Mouse (Mus musculus): Measurements from ENCODE around the gene Gpbar1.

Gpbar1 gene

GRCm38 (mm10) chr1:74278538-74278937 is at the start of gene Gpbar1:
Gene Gpbar1 (plus strand): TSS chr1:74278550.
- DNase-seq: no peak

DNA sequence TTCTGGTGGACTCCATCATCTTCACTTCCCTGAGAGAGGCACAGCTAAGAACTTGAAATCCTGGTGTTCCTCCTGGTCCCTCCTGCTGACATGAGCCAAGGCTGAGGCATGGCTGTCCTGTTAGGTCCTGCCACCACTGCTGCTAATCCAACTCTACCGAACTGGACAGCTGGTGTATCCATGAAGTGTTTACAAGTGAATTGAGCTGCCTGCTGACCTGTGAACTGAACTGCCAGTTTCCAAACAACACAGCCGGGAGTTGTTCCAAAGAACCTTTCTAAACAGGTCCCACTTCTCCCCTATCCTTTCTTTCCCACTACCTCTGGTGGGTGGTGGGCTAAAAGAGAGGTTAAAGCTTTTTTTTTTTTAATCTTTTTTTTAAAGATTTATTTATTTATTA is 48.4 kb upstream of the Gpbar1 start:
- no peak for DNase-seq

- DNase-seq: no peak
These were observed 47.4 kb upstream of the Gpbar1 start for GRCm38 (mm10) chr1:74230992-74231391.

- peak; percentile 97 for DNase-seq
These were observed 42.3 kb upstream of the Gpbar1 start, which contains the start of gene Arpc2 for GRCm38 (mm10) chr1:74235938-74236589. Gene Arpc2 (plus strand): TSS chr1:74236084.

DNA sequence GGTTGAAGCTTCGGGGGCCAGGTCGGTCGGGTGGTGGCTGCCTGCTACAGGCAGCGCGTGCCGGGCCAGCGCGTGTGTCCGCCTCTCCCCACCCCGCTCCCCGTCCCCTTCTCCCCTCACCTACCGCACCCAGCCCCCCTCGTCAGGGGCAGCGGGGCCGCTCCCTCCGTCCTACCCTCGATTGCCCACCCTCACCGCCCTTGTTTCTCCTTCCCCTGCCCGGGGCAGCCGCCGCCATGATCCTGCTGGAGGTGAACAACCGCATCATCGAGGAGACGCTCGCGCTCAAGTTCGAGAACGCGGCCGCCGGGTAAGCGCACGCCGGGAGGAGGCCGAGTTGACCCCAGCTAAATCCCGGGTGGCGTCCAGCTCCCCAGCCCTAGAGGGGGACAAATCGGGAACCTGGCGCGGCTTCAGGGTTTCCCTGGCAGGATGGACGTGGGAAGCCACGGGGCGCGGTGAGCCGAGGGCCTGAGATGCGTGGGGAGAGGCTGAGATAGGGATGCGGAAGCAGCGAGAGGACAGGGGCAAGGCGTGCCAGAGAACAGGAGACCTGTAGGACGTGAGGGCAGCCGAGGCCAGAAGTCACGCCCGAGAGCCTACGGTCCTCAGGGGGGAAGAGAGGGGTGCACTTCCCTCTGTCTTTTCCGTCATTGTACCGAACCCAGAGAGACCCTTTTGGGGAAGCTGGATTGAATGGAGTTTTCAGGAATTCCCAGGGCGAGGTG is 41.6 kb upstream of the Gpbar1 start:
- DNase-seq: peak; percentile 48

- no peak for DNase-seq
These were observed 40.7 kb upstream of the Gpbar1 start for GRCm38 (mm10) chr1:74237671-74238070.

GRCm38 (mm10) chr1:74238136-74238535 is 40.2 kb upstream of the Gpbar1 start:
- no peak for DNase-seq

DNA sequence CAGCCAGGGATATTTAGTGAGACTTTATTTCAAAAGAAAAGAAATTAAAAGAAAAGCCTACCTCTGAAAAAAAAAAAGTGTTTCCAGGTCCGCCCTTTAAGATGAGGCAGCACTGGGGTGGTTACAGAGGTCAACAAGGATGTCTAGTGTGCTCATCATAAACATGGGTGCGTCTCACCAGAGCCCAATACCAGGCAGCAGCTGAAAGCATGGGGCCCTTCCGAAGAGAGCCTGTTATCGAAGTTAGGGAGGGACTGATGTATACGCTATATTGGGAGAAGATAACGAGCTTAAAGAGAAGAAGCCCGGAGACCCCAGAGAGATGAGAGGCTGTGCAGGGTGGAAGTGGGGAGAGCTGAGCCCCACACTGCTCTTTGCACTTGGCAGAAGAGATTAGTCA is 39.2 kb upstream of the Gpbar1 start:
- DNase-seq: no peak

DNA sequence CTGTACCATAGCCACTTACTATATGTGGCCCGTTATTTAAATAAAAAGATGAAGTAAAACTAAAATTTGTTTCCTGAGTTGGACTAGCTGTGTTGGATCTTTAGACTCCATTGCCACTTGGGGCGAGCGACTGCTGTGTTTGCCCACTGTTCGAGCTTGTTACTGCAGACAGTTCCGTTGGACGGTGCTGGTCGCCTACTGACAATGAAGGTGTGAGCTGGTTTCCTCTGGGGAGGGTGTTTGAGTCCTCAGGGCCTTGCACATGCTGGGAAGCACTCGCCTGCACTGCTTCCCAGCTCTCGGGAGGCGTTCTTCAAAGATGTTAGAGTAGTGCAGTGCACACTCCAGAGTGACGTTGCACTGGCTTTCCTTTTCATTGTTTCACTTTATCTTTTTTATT is 38.7 kb upstream of the Gpbar1 start:
- DNase-seq: no peak

GRCm38 (mm10) chr1:74240311-74240710 is 38.0 kb upstream of the Gpbar1 start:
- DNase-seq: no peak

DNA sequence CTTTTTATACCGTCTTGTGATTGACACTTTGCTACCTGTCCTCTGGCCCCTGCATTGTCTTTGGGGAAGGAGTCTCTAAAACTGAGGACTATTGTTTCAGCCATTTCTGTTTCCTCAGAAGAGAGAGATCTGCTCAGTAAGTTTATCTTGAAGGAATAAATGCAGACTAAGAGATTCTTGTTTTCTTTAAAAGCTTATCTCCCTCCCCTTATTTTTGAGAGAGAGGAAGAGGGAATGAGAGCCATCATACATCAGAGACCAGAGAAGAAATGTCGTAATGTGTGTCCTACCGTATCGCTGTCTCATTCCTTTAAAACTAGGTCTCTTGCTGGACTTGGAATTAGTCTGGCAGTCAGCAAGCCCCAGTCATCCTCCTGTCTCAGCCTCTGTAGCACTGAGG is 37.5 kb upstream of the Gpbar1 start:
- no peak for DNase-seq

- DNase-seq: no peak
These were observed 32.8 kb upstream of the Gpbar1 start for GRCm38 (mm10) chr1:74245525-74245924.

GRCm38 (mm10) chr1:74248799-74249198 is 29.6 kb upstream of the Gpbar1 start:
- peak; percentile 73 for DNase-seq

DNA sequence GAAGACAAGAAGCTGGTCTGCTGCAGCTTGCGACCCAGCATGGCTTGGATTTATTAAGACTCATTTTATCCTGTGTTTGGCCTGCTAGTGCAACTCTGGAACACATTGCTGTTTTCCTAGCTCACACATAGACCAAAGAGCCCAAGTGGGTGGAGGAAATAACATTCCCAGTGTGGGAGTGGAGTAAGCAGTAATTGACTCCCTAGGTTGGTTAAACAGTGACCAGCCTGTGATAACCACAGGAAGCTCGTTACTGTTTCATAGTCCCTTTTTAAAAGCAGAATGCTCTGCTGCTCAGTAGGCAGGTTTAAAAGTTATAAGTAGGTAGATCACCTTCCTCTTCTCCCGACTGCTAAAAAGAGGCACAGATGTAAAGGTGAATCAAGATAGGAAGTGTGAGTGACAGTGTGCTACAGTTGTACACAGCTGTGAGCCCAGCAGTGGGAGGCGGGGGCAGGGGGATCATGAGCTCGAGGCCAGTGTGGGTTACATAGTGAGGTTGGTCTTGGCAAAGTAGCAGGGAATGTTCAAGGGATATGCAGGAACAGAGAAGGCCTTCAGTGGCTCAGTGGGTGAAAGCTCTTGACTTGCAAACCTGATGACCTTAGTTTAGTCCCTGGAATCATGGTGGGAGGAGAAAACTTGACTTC is 28.9 kb upstream of the Gpbar1 start:
- DNase-seq: peak; percentile 89

DNA sequence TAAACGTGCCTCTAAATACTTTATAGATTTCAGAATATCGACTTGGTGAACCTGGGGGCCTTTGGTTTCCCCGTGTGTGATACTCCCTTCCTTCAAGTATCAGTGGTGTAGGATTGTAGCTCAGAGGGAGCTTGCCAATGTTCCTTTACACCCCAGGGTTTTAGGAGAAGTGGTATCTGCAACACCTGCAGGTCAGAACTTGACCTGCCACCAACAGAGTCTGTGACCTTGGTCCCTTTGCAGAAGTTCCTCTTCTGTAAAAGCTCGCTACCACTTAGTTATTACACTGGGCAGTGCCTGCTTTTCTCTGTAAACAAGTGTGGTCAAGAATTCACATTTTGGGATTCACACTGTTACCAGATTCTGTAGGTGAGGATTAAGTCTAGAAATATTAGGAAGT is 28.3 kb upstream of the Gpbar1 start:
- no peak for DNase-seq

GRCm38 (mm10) chr1:74255704-74256345 is 22.5 kb upstream of the Gpbar1 start:
- no peak for DNase-seq

DNA sequence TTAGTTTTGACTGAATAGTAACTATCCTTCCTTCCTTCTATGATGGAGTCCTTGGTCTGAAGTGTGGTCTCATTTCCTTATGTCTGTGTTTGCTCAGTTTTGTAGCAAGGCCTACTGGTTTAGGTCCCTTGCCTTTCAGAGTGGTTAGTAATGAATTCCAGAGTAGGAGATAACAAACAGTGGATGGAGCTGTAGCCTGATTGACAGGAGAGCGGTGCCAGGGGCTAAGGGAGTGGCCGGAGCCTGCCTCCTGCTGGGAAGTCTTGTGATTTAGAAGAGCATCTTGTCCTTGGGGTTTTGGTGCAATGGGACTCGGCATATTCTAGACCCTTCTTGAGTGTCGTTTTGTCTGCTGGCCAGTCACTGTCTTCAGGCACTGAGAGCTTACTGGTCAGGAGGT is 21.6 kb upstream of the Gpbar1 start:
- no peak for DNase-seq

DNA sequence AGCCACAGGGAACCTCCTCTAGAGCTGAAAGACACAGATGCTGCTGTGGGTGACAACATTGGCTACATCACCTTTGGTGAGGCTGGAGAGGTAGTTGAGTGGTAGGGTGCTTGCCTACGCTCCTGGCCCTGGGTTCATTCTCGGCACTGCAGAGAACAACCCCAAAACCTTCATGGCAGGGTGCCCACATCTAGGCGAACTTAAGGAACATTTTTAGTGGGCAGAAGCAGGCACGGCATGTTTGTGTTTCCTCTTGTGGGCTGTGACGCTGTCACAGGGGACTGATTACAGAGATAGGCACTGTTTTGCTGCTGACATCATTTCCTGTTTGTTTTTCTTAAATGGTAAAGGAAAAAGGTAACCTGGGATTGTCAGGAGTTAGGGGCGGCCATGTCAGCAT is 15.8 kb upstream of the Gpbar1 start:
- no peak for DNase-seq

DNA sequence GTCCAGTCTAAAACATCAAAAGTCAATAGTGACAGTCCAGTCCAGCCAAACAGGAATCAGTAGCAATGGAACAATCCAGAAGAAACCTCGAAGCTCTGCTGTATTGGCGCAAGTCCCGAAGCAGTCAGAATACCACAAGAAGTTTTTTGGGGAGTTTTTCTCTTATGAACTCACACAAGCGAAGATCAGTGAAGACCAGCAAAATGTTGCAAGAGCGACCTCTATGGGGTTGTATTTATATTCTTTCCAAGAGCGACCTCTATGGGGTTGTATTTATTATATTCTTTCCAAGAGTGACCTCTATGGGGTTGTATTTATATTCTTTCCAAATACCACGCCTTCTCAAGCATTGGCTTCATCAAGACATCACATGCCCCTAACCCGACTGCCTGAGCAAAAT is 9.6 kb upstream of the Gpbar1 start:
- no peak for DNase-seq

DNA sequence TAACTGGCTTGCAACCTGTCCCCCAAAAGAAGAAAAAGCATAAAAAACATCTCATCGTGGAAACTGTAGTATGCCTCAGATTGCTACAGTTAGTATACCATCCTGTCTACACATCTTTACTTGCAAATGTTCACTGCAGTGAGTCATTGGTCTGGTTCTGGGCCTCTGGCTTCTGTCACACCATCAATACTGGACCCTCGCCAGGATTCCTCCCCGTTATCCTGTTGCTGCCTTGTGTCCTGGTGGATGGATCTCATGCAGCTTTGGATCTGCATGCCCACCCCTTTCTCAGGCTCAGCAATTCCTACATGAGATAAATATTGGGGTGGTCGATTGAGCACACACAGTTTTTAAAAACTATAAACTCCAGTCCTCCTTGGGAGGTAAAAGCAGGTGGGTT is 6.7 kb upstream of the Gpbar1 start:
- DNase-seq: no peak

- no peak for DNase-seq
These were observed 3.3 kb upstream of the Gpbar1 start for GRCm38 (mm10) chr1:74275015-74275414.

GRCm38 (mm10) chr1:74277041-74277440 is 1.3 kb upstream of the Gpbar1 start:
- DNase-seq: no peak

DNA sequence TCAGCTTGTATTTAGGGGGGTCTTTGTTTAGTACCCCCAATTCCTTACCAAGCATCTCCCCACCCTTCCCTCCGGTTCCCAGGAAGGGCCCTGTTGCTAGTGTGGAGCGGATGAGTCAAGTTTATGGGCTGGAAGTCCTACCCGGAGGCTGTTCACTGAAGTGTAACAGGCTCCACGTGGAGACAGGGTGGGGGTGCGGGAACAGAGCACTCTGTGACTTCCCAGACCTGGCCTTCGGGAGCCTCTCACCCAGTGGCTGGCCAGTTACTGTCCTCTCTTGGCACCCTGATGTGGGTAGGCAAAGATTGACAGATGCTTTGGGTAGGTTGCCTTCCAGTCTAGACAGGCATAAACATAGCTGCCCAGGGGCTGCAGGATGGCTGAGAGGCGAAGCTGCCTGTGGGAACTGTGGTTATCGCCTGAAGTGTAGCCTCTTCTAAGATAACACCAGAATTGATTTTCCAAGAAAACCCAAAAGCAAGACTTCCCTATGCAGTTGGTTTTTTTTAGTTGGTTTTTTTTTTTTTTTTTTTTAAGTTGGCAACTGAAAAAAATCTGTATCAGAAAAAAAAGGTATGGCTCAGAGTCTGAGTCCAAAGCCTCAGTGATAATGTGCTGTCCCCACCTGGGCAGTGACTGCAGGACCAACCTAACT is 340 bp upstream of the Gpbar1 start:
- peak; percentile 81 for DNase-seq

Data from kidney, adult 9 months (tissue).